Mouse (Mus musculus) adrenal gland, postnatal 25 days (tissue): ENCODE results near the gene Zkscan16. TPM values are rescaled to one million over a fixed set of nuclear protein-coding genes. Genes with fewer than 3 reads are reported as not detected.

Source experiments
- DNase-seq: peaks from one replicate; pipeline ENCODE4 v3.0.0; 2021; ENCODE audit warnings: mixed read lengths
- long read RNA-seq: library from polyadenylated mRNA; stranded (forward); transcript quantifications from one replicate; pipeline ENCODE4 v2.0.0, GENCODE M21; 2021
- total RNA-seq: library from RNA; stranded (reverse); gene quantifications from 2 replicates; pipeline ENCODE4 v1.2.3, GENCODE M21; 2021

The Zkscan16 gene
- total RNA-seq, result 1.4 and 5.2 TPM in 2 replicates
- long read RNA-seq, partial matches to known transcripts, result 0 of 1 reads
- long read RNA-seq, other reads (novel, unspliced or antisense), result 1 of 1 reads

GRCm38 (mm10) chr4:58943420-58944205, at the start of gene Zkscan16:
Gene Zkscan16, plus strand, starts transcription at chr4:58943628.
- peak; percentile 84 for DNase-seq

GRCm38 (mm10) chr4:58894399-58894798, 49.0 kb upstream of the Zkscan16 start:
- DNase-seq, result no peak

GRCm38 (mm10) chr4:58897436-58897835, 46.0 kb upstream of the Zkscan16 start:
- DNase-seq, result no peak

GRCm38 (mm10) chr4:58898318-58898717, 45.1 kb upstream of the Zkscan16 start:
- DNase-seq, result no peak

- DNase-seq, result no peak
Observed at GRCm38 (mm10) chr4:58907453-58907852, 36.0 kb upstream of the Zkscan16 start.

- DNase-seq, result no peak
Observed at GRCm38 (mm10) chr4:58910175-58911068, 33.0 kb upstream of the Zkscan16 start.

- DNase-seq, result peak; percentile 59
Observed at GRCm38 (mm10) chr4:58911069-58911830, 32.2 kb upstream of the Zkscan16 start.

GRCm38 (mm10) chr4:58911831-58912628, 31.4 kb upstream of the Zkscan16 start:
- DNase-seq, result peak; percentile 73

GRCm38 (mm10) chr4:58912629-58913335, 30.6 kb upstream of the Zkscan16 start, which contains the start of gene Ecpas:
Gene Ecpas, minus strand, starts transcription at chr4:58912749.
- DNase-seq, result peak; percentile 89

- DNase-seq, result no peak
Observed at GRCm38 (mm10) chr4:58913336-58914026, 29.9 kb upstream of the Zkscan16 start.

GRCm38 (mm10) chr4:58915081-58915826, 28.2 kb upstream of the Zkscan16 start:
- no peak for DNase-seq

GRCm38 (mm10) chr4:58923933-58924332, 19.5 kb upstream of the Zkscan16 start:
- no peak for DNase-seq

GRCm38 (mm10) chr4:58925664-58926063, 17.8 kb upstream of the Zkscan16 start:
- no peak for DNase-seq

GRCm38 (mm10) chr4:58926120-58926519, 17.3 kb upstream of the Zkscan16 start:
- no peak for DNase-seq

- DNase-seq, result no peak
Observed at GRCm38 (mm10) chr4:58927661-58928060, 15.8 kb upstream of the Zkscan16 start.

- DNase-seq, result no peak
Observed at GRCm38 (mm10) chr4:58932541-58932940, 10.9 kb upstream of the Zkscan16 start.

GRCm38 (mm10) chr4:58934308-58934707, 9.1 kb upstream of the Zkscan16 start:
- no peak for DNase-seq

- peak; percentile 25 for DNase-seq
Observed at GRCm38 (mm10) chr4:58934746-58935476, 8.5 kb upstream of the Zkscan16 start.
